Mouse (Mus musculus) hindbrain, embryonic 15.5 days (tissue): ENCODE data around the gene Adrm1. TPM values are rescaled to one million over a fixed set of nuclear protein-coding genes. Genes with fewer than 3 reads are reported as not detected.
"Not testable (repeated sequence)": the region's sequence is repeated elsewhere in the genome, so short reads cannot be mapped to it uniquely, and the experiment has no call there.

Experiments used
- ATAC-seq: fragments of 200-750 bp; cut with Nextera tagmentation; 2 replicates; pipeline ENCODE4 v1.8.0; 2017; ENCODE audit warnings: low read depth, moderate number of reproducible peaks, moderate TSS enrichment; ENCODE audit not compliant: low FRiP score
- H3K27ac ChIP-seq: fragments of 300-500 bp; sonication (generic); replicated peaks from 2 replicates; pipeline ENCODE4 v1.5.1; 2015; ENCODE audit warnings: mild to moderate bottlenecking, inconsistent platforms
- H3K27me3 ChIP-seq: fragments of 300-500 bp; sonication (generic); 2 replicates; pipeline ENCODE4 v1.6.1; 2015; ENCODE audit warnings: control low read depth, inconsistent platforms
- H3K36me3 ChIP-seq: fragments of 300-500 bp; sonication (generic); 2 replicates; pipeline ENCODE4 v1.6.1; 2015; ENCODE audit warnings: control low read depth, inconsistent platforms
- H3K4me1 ChIP-seq: fragments of 300-500 bp; sonication (generic); replicated peaks from 2 replicates; pipeline ENCODE4 v1.6.1; 2015; ENCODE audit warnings: control low read depth, inconsistent platforms
- H3K4me2 ChIP-seq: fragments of 300-500 bp; sonication (generic); 2 replicates; pipeline ENCODE4 v1.6.1; 2015; ENCODE audit warnings: moderate library complexity, mild to moderate bottlenecking, inconsistent platforms
- H3K4me3 ChIP-seq: fragments of 300-500 bp; sonication (generic); 2 replicates; pipeline ENCODE4 v1.5.1; 2015; ENCODE audit warnings: mild to moderate bottlenecking, inconsistent platforms
- H3K9ac ChIP-seq: fragments of 300-500 bp; sonication (generic); 2 replicates; pipeline ENCODE4 v1.6.1; 2015; ENCODE audit warnings: inconsistent platforms
- H3K9me3 ChIP-seq: fragments of 300-500 bp; sonication (generic); 2 replicates; pipeline ENCODE4 v1.6.1; 2016; ENCODE audit warnings: control low read depth, inconsistent platforms
- WGBS: fragments of 180-500 bp; shearing (Covaris S2); methylation state at CpG from one replicate; pipeline ENCODE4 v1.1.7; 2015; 5-methylcytosine and 5-hydroxymethylcytosine counted together
- polyA plus RNA-seq: library from polyadenylated mRNA; unstranded; fragments of >200 nt; fragmentation: Nextera tagmentation; extraction: Ambion mirVana; gene quantifications from 2 replicates; pipeline ENCODE4 v1.2.1, GENCODE M21; 2015

Adrm1 gene
- polyA plus RNA-seq, 1 experiment from 2014 or later, result 207 TPM

DNA sequence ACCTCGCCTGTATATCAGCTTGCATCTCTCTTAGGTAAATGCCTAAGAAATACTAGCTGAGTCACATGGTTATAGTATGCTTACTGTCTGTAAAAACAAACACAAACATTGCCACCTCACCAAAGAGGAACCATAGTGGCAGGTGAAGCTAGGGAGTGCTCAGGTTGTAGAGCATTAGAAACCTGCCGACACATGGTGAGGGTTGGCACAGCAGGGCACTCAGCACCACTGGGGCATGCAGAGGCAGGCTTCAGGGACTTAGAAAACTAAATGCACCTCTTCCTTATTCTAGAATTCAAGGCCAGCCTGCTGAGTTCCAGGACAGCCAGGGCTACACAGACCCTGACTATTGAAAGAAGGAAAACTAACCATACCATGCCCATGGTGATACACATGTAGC, 4.4 kb upstream of the Adrm1 start:
- ATAC-seq, result no peak

DNA sequence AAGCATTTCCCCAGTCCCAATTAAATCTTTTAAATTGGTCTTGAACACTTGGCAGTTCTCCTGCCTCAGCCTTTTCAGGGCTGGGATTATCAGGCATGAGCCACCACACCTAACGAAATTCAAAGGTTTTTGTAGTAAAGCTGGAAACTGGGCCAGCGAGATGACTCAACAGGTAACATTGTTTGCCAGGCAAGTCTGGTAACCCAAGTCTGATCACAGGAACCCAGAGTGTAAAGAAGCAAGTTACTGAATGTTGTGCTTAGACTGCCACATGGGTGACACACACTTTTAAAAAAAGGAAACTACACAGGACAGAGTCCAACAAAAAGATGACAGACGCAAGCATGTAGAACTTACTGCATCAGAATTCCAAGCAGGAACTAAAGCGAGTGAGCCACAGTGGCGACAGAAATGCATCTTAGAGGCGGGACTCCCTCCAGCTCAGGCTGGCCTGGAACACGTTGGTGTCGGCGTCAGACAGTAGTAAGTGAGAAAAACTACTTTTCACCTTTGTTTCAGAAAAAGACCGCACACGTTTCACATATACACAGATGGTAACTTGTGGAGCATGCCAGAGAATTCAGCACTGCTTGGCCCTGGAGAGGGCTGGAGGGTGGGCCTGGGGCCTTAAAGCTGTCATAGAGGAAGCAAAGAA, 1.0 kb upstream of the Adrm1 start:
- Histone ChIP-seq H3K4me1 (peaks cover 29% of the 10 kb centered on the region), H3K9ac (no peak overlapping the region), H3K4me2 (peak overlapping the region; percentile 72), H3K4me3 (peak overlapping the region; percentile 99; the same call in 1 of the 2 replicates), H3K27ac (no peak overlapping the region), H3K36me3 (peaks cover 17% of the 10 kb centered on the region), H3K9me3 (no peaks in the 10 kb centered on the region), H3K27me3 (no peaks in the 10 kb centered on the region)
- WGBS, result 87% methylated on average over 11 of the region's 11 CpGs
- no peak for ATAC-seq

More for the DNA sequence above, 4.4 kb upstream of the Adrm1 start:
- no peak overlapping the region for H3K4me2 ChIP-seq
- H3K27ac ChIP-seq, result no peak overlapping the region
- H3K27me3 ChIP-seq, result no peaks in the 10 kb centered on the region
- H3K36me3 ChIP-seq, result peaks cover 19% of the 10 kb centered on the region
- H3K4me3 ChIP-seq, result no peak overlapping the region
- WGBS, result 81% methylated on average over 2 of the region's 2 CpGs
- H3K9ac ChIP-seq, result no peak overlapping the region
- peaks cover 8% of the 10 kb centered on the region for H3K4me1 ChIP-seq
- no peaks in the 10 kb centered on the region for H3K9me3 ChIP-seq

DNA sequence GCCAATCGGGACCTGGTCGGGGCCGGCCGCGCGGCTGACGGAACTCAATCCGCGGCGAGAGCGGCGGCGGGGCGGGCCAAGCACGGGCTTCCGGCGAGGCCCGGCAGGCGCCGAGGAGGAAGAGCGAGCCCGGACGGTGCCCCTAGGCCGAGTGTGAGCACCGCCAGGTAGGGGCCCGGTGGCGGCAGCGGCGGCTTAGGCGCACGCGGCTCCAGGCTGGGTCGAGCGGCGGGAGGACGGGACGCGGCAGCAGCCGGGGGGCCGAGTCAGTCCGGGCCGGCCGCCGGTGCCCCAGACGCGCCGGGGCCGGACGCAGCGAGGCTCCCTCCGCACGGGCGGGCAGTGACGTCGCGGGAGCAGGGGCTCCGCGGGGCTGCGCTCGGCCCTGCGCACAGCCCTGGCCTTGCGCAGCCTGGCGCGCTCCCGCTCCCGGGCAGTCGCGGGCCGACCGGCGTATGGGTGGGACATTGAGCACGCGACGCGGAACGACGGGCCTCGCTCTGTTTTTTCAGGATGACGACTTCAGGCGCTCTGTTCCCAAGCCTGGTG, 311 bp downstream of the Adrm1 start:
- WGBS, result under 1% methylated on average over 67 of the region's 80 CpGs
- H3K4me3 ChIP-seq, result peak overlapping the region; percentile 99
- peak overlapping the region; percentile 76 for H3K4me2 ChIP-seq
- peaks cover 29% of the 10 kb centered on the region for H3K4me1 ChIP-seq
- H3K27ac ChIP-seq, result peak overlapping the region; percentile 96
- H3K27me3 ChIP-seq, result no peaks in the 10 kb centered on the region
- no peaks in the 10 kb centered on the region for H3K9me3 ChIP-seq
- peak overlapping the region; percentile 98 for H3K9ac ChIP-seq
- H3K36me3 ChIP-seq, result peaks cover 27% of the 10 kb centered on the region
- peak; percentile 74 for ATAC-seq

DNA sequence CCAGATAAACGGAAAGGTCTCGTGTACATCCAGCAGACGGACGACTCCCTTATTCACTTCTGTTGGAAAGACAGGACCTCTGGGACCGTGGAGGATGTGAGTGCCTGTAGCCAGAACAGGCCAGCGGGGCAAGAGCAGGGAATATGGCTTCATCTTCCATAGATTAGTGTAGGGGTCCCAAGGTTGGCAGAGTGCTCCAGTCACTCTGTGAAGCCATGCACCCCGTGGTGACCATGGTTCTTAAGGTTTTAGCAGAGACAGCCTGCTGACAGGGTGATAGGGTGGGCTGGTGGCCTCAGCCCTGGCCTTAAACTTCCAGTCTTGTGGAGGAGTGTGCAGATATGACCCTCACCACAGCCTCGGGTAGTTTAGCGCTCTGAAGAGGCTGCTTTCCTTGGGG, 867 bp downstream of the Adrm1 start:
- Histone ChIP-seq H3K4me2 (peak overlapping the region; percentile 76), H3K4me1 (peaks cover 29% of the 10 kb centered on the region), H3K9ac (peak overlapping the region; percentile 98), H3K27me3 (no peaks in the 10 kb centered on the region), H3K4me3 (peak overlapping the region; percentile 99), H3K9me3 (no peaks in the 10 kb centered on the region), H3K36me3 (peaks cover 32% of the 10 kb centered on the region), H3K27ac (peak overlapping the region; percentile 96)
- WGBS, result 4% methylated on average over 9 of the region's 9 CpGs
- ATAC-seq, result no peak

DNA sequence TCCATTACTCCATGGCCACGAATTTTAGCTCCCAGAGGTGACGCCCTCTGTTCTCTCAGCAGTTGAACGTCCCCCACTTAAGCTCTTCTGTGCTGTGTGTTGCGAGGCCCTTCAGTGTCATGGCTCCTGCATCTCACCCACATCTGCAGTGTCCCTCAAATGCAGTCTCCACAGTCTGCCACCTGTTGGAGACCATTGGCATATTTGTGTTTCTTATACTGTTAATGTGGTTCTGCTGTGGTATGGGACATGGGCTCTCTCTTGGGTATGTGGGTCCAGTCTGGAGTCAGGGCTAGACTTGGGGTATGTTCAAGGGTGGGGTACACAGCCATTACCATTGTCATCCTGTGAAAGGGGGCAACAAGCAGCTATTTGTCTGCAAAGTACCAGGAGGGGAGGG, 1.9 kb downstream of the Adrm1 start:
- Histone ChIP-seq H3K27ac (no peak overlapping the region), H3K9ac (peak overlapping the region; percentile 98; the same call in 1 of the 2 replicates), H3K36me3 (peaks cover 40% of the 10 kb centered on the region), H3K27me3 (no peaks in the 10 kb centered on the region), H3K9me3 (no peaks in the 10 kb centered on the region), H3K4me1 (peaks cover 29% of the 10 kb centered on the region), H3K4me2 (peak overlapping the region; percentile 76), H3K4me3 (peak overlapping the region; percentile 99)
- no peak for ATAC-seq
- WGBS, result 76% methylated on average over 4 of the region's 4 CpGs

DNA sequence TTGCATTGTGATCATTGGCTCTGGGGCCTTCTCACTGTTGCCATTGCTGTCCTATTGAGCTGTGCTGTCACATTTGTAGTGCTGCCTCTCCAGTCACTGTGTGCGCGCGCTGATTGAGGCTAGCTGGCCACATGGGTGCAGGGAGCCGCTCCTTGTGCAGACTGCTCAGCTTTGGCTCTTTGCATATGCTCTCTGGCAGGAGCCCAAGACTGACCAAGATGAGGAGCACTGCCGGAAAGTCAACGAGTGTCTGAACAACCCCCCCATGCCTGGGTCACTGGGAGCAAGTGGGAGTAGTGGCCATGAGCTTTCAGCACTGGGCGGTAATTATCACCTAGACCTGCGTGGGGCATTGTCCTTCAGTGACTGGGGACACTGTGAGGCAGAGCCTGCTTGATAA, 2.4 kb downstream of the Adrm1 start:
- peak overlapping the region; percentile 76; the same call in 1 of the 2 replicates for H3K4me2 ChIP-seq

DNA sequence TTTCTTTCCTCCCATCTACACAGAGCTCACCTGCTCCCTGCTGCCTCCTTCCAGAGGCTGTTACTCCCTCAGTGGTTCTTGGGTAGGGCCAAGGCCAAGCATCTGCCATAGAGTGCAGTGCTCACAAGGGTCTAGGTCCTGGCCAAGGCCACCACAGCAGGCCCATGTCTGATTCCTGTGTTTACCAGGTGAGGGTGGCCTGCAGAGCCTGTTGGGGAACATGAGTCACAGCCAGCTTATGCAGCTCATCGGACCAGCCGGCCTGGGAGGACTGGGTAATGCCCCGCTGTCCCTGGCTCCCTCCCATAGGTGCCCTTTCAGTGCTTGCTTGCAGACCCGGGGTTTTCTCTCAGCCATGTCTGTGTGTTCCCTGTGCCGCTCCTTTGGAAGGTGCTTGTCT, 2.8 kb downstream of the Adrm1 start:
- Histone ChIP-seq H3K4me3 (no peak overlapping the region), H3K4me2 (no peak overlapping the region), H3K27me3 (no peaks in the 10 kb centered on the region), H3K36me3 (peaks cover 40% of the 10 kb centered on the region), H3K9ac (no peak overlapping the region), H3K9me3 (no peaks in the 10 kb centered on the region), H3K4me1 (peaks cover 29% of the 10 kb centered on the region), H3K27ac (no peak overlapping the region)
- no peak for ATAC-seq
- WGBS, result 95% methylated on average over 5 of the region's 5 CpGs

More for the DNA sequence above, 2.4 kb downstream of the Adrm1 start:
- Histone ChIP-seq H3K4me1 (peaks cover 29% of the 10 kb centered on the region), H3K36me3 (peaks cover 40% of the 10 kb centered on the region)
- H3K27me3 ChIP-seq, ATAC-seq, H3K9ac ChIP-seq, H3K9me3 ChIP-seq, H3K4me3 ChIP-seq, H3K27ac ChIP-seq: not testable (repeated sequence)
- WGBS, result 86% methylated on average over 8 of the region's 8 CpGs

DNA sequence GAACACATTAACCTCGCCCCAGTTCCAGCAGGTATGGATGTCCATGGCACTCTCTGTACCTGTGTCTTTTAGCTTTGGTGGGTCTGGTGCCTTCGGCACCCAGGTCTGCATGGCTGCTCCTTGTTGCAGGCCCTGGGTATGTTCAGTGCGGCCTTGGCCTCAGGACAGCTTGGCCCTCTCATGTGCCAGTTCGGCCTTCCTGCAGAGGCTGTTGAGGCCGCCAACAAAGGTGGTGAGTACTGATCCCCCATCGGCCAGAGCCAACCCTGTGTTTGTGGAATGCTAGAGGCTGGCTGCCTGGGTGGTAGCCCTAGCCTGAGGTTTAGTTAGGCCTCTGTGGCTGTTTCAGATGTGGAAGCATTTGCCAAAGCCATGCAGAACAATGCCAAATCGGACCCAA, 4.4 kb downstream of the Adrm1 start:
- no peak for ATAC-seq
- peaks cover 40% of the 10 kb centered on the region for H3K36me3 ChIP-seq
- 96% methylated on average over 7 of the region's 7 CpGs for WGBS

DNA sequence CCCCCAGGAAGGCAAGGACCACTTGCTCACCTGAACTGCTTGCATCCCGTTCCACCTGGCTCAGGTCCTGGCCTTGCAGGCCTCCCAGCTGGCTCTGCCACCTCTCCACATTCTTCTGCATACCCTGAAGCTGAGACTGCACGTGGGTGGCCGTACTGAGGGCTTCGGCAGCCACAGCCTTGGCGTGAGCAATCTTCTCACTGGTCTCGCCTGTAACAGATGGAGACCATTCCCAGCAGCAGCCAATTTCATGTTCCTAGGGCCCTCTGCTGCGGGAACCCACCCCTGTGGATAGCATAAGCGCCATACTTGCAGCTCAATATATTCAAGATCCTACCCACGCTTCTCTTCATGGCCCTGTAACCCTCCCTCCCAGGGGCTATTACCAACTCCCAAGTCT, 10.3 kb downstream of the Adrm1 start:
- Histone ChIP-seq H3K4me2 (no peak overlapping the region), H3K27ac (no peak overlapping the region), H3K9me3 (no peaks in the 10 kb centered on the region), H3K27me3 (no peaks in the 10 kb centered on the region), H3K9ac (no peak overlapping the region), H3K36me3 (peaks cover 14% of the 10 kb centered on the region), H3K4me3 (no peak overlapping the region), H3K4me1 (no peaks in the 10 kb centered on the region)
- ATAC-seq, result no peak
- WGBS, result 79% methylated on average over 9 of the region's 9 CpGs

More for the DNA sequence above, 4.4 kb downstream of the Adrm1 start:
- Histone ChIP-seq H3K27me3 (no peaks in the 10 kb centered on the region), H3K27ac (no peak overlapping the region), H3K4me3 (no peak overlapping the region), H3K9ac (no peak overlapping the region), H3K4me1 (peaks cover 25% of the 10 kb centered on the region), H3K4me2 (no peak overlapping the region), H3K9me3 (no peaks in the 10 kb centered on the region)

DNA sequence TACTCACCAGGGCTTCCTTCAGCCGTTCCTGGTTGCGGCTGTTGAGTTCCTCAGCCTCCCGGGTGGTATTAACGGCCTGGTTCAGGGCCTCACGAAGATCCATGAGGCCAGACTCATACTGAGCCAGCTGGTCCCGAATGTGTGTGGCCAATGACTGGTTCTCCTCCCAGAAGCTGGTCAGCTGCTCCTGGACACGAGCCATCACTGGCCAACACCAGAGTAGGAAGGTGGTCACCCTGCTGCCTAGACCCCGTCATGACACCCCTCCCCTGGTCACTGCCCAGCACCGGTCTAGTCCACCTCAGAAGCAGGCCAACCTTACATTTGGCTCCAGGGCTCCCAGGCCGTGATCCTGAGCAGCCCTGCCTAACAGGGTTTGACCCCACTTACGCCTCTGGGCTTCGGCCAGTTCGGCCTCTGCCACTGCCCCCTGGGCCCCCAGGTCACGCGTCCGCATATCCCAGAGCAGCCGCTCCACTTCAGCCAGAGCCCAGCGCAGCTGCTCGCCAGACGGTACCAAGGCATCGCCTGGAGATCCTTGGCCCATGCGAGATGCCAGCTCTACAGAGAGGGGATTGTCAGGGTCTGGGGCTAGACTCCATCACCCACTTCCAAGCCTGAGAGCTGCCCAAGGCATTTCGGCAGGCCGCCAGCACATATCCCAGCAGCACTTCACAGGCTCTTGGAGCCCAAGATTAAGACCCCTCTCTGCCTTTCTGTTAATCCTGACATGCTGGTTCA, 12.9 kb downstream of the Adrm1 start:
- H3K27ac ChIP-seq, result no peak overlapping the region
- no peak overlapping the region for H3K4me3 ChIP-seq
- no peak overlapping the region for H3K4me2 ChIP-seq
- no peaks in the 10 kb centered on the region for H3K9me3 ChIP-seq
- H3K27me3 ChIP-seq, result no peaks in the 10 kb centered on the region
- H3K9ac ChIP-seq, result no peak overlapping the region
- H3K36me3 ChIP-seq, result no peaks in the 10 kb centered on the region
- 88% methylated on average over 24 of the region's 24 CpGs for WGBS
- ATAC-seq, result no peak
- H3K4me1 ChIP-seq, result no peaks in the 10 kb centered on the region

DNA sequence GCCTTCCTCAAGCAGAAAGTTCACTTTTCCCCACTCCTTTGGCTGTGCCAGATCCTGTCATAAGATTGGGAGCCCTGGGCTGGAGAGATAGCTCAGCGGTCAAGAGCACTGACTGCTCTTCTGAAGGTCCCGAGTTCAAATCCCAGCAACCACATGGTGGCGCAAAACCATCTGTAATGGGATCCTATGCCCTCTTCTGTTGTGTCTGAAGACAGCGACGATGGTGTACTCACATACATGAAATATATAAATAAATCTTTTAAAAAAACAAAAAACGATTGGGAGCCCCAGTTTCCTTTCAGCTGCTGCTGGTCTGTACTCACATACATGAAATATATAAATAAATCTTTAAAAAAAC, 13.4 kb downstream of the Adrm1 start:
- Histone ChIP-seq H3K27ac (no peak overlapping the region), H3K9ac (no peak overlapping the region), H3K4me2 (no peak overlapping the region), H3K36me3 (no peaks in the 10 kb centered on the region), H3K4me1 (no peaks in the 10 kb centered on the region), H3K27me3 (no peaks in the 10 kb centered on the region), H3K9me3 (no peaks in the 10 kb centered on the region), H3K4me3 (no peak overlapping the region)
- WGBS, result 83% methylated on average over 6 of the region's 6 CpGs
- no peak for ATAC-seq

DNA sequence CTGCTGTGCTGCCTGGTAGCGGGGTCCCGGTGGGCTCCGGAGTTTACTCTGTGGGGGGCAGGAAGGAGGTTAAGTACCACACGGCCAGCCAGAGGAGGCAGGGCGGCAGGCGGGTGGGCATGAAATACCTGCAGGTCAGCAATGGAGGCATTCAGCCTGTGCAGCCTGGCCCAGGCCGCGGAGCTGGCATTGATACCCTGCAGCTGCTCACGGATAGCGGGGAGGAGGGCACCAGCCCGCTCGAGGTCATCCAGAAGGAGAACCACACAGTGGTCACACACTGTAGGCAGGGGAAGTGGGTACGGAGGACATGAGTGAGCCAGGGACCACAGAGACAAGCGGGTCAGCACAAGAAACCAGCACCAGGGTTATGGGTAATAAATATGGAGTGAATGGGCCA, 14.4 kb downstream of the Adrm1 start:
- ATAC-seq, result no peak
- Histone ChIP-seq H3K4me2 (no peak overlapping the region), H3K27ac (no peak overlapping the region), H3K9me3 (no peaks in the 10 kb centered on the region), H3K36me3 (no peaks in the 10 kb centered on the region), H3K4me1 (no peaks in the 10 kb centered on the region), H3K9ac (no peak overlapping the region), H3K27me3 (no peaks in the 10 kb centered on the region), H3K4me3 (no peak overlapping the region)
- 93% methylated on average over 14 of the region's 14 CpGs for WGBS
